Mouse (Mus musculus) heart, postnatal 0 days (tissue): Measurements from ENCODE around the gene Mrgpra2b.
"Not testable (repeated sequence)": the region's sequence is repeated elsewhere in the genome, so short reads cannot be mapped to it uniquely, and the experiment has no call there.

Experiments used
- CTCF ChIP-seq: IDR thresholded peaks from 2 replicates; pipeline ENCODE4 v1.5.1; 2016; ENCODE audit warnings: antibody characterized with exemption, control low read depth, low read depth
- EP300 ChIP-seq: IDR thresholded peaks from 2 replicates; pipeline ENCODE4 v1.6.1; 2016; ENCODE audit warnings: antibody characterized with exemption, low read depth

DNA sequence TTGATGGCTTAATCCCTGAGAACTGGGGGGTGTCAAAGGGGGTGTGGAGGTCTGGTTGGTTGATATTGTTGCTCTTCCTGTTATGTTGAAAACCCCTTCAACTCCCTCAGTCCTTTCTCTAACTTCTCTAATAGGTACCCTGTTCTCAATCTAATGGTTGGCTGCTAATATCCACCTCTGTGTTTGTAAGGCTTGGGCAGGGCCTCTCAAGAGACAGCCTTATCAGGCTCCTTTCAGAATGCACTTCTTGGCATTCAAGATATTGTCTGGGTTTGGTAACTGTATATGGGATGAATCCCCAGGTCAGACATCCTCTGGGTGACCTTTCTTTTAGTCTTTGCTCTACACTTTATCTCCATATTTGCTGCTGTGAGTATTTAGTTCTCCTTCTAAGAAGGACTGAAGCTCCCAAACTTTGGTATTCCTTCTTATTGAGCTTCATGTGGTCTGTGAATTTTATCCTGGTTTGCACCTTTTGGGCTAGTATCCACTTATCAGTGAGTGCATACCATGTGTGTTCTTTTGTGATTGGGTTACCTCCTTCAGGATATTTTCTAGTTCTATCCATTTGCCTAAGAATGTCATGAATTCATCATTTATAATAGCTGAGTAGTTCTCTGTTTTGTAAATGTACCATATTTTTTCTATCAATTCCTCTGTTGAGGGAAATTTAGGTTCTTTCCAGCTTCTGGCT is 100.7 kb downstream of the Mrgpra2b start:
- TF ChIP-seq EP300, CTCF: not testable (repeated sequence)
